Mouse (Mus musculus) liver, postnatal 0 days (tissue): ENCODE measurements at regions not wholly inside any gene's neighbourhood (a gene's known extent, or its start where the extent isn't known, plus 50 kb on each side); places are given as distances from the start of the nearest gene placed in this dataset.

Experiments used
- CTCF ChIP-seq: sonication (generic); IDR thresholded peaks from 2 replicates; pipeline ENCODE4 v1.5.1; 2016; ENCODE audit warnings: antibody characterized with exemption, low read depth
- EP300 ChIP-seq: IDR thresholded peaks from 2 replicates; pipeline ENCODE4 v1.6.1; 2016; ENCODE audit warnings: antibody characterized with exemption, low read depth, mild to moderate bottlenecking

DNA sequence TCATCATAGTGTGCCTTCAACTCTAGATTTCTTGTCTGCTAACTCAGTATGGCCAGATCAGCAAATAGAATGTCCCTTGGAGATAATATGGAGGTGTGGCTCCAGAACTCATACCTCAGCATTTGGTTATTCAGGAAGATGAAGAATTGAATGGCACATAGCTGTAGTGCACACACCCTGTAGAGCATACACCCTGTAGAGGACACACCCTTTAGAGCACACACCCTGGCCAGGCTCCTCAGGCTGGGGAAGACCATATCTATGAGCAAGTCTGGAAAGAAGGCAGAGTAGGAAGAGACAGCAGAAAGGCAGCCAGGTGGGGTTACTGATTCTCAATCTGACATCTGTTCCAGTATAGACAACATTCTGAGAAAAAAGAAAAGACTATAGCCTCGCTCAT lies 604.9 kb downstream of the Psat1 start:
- TF ChIP-seq CTCF (no peak), EP300 (no peak)
